Mouse (Mus musculus): ENCODE results near the gene Tmem121. TPM values are rescaled to one million over a fixed set of nuclear protein-coding genes. Genes with fewer than 3 reads are reported as not detected.

Gene Tmem121
- polyA plus RNA-seq, 1 experiment, result not detected

GRCm38 (mm10) chr12:113146112-113147057, 39.3 kb upstream of the Tmem121 start, which contains the start of gene Crip1:
Gene Crip1 (plus strand): TSS chr12:113146316.
- TF ChIP-seq CTCF (IDR thresholded peaks at IDR 0.05; ENCODE audit: control insufficient read depth, insufficient read depth, low read length) (peak; percentile 81), POLR2A (IDR thresholded peaks at IDR 0.05; ENCODE audit: borderline replicate concordance, control insufficient read depth, low read depth, low read length) (no peak)
- H3K4me1 ChIP-seq (ENCODE audit: control insufficient read depth, insufficient read depth, low read length), result peaks cover 6% of the 10 kb centered on the region; the same call in 1 of the 2 replicates
- H3K27ac ChIP-seq (ENCODE audit: control insufficient read depth, insufficient read depth, low read depth, low read length, poor library complexity), result no peak within 1 kb of the TSS
- 24% methylated on average over 45 of the region's 45 CpGs for WGBS
- H3K4me3 ChIP-seq (replicated peaks; ENCODE audit: control insufficient read depth, low read depth, low read length), result peak within 1 kb of the TSS; percentile 42

GRCm38 (mm10) chr12:113147481-113147880, 38.2 kb upstream of the Tmem121 start:
- Histone ChIP-seq H3K4me1 (ENCODE audit: control insufficient read depth, insufficient read depth, low read length) (peaks cover 8% of the 10 kb centered on the region; the same call in 1 of the 2 replicates), H3K27ac (ENCODE audit: control insufficient read depth, insufficient read depth, low read depth, low read length, poor library complexity) (no peak overlapping the region), H3K4me3 (replicated peaks; ENCODE audit: control insufficient read depth, low read depth, low read length) (no peak overlapping the region)
- 80% methylated on average over 8 of the region's 8 CpGs for WGBS
- TF ChIP-seq CTCF (IDR thresholded peaks at IDR 0.05; ENCODE audit: control insufficient read depth, insufficient read depth, low read length) (no peak), POLR2A (IDR thresholded peaks at IDR 0.05; ENCODE audit: borderline replicate concordance, control insufficient read depth, low read depth, low read length) (no peak)

GRCm38 (mm10) chr12:113148381-113149035, 37.2 kb upstream of the Tmem121 start:
- Histone ChIP-seq H3K27ac (ENCODE audit: control insufficient read depth, insufficient read depth, low read depth, low read length, poor library complexity) (no peak overlapping the region), H3K4me3 (replicated peaks; ENCODE audit: control insufficient read depth, low read depth, low read length) (no peak overlapping the region), H3K4me1 (ENCODE audit: control insufficient read depth, insufficient read depth, low read length) (peaks cover 8% of the 10 kb centered on the region; the same call in 1 of the 2 replicates)
- 70% methylated on average over 16 of the region's 16 CpGs for WGBS
- TF ChIP-seq CTCF (IDR thresholded peaks at IDR 0.05; ENCODE audit: control insufficient read depth, insufficient read depth, low read length), result peak; percentile 50
- no peak for TF ChIP-seq POLR2A (IDR thresholded peaks at IDR 0.05; ENCODE audit: borderline replicate concordance, control insufficient read depth, low read depth, low read length)

GRCm38 (mm10) chr12:113149341-113149740, 36.4 kb upstream of the Tmem121 start:
- TF ChIP-seq POLR2A (IDR thresholded peaks at IDR 0.05; ENCODE audit: borderline replicate concordance, control insufficient read depth, low read depth, low read length), result no peak
- no peak for TF ChIP-seq CTCF (IDR thresholded peaks at IDR 0.05; ENCODE audit: control insufficient read depth, insufficient read depth, low read length)
- Histone ChIP-seq H3K4me1 (ENCODE audit: control insufficient read depth, insufficient read depth, low read length) (peaks cover 8% of the 10 kb centered on the region; the same call in 1 of the 2 replicates), H3K4me3 (replicated peaks; ENCODE audit: control insufficient read depth, low read depth, low read length) (no peak overlapping the region), H3K27ac (ENCODE audit: control insufficient read depth, insufficient read depth, low read depth, low read length, poor library complexity) (no peak overlapping the region)
- 60% methylated on average over 4 of the region's 4 CpGs for WGBS

GRCm38 (mm10) chr12:113149896-113150295, 35.8 kb upstream of the Tmem121 start:
- Histone ChIP-seq H3K4me3 (replicated peaks; ENCODE audit: control insufficient read depth, low read depth, low read length) (no peak overlapping the region), H3K4me1 (ENCODE audit: control insufficient read depth, insufficient read depth, low read length) (peaks cover 8% of the 10 kb centered on the region; the same call in 1 of the 2 replicates), H3K27ac (ENCODE audit: control insufficient read depth, insufficient read depth, low read depth, low read length, poor library complexity) (no peak overlapping the region)
- 64% methylated on average over 3 of the region's 3 CpGs for WGBS
- TF ChIP-seq POLR2A (IDR thresholded peaks at IDR 0.05; ENCODE audit: borderline replicate concordance, control insufficient read depth, low read depth, low read length) (no peak), CTCF (IDR thresholded peaks at IDR 0.05; ENCODE audit: control insufficient read depth, insufficient read depth, low read length) (no peak)

- Histone ChIP-seq H3K4me1 (ENCODE audit: control insufficient read depth, insufficient read depth, low read length) (peaks cover 8% of the 10 kb centered on the region; the same call in 1 of the 2 replicates), H3K27ac (ENCODE audit: control insufficient read depth, insufficient read depth, low read depth, low read length, poor library complexity) (no peak overlapping the region), H3K4me3 (replicated peaks; ENCODE audit: control insufficient read depth, low read depth, low read length) (no peak overlapping the region)
- 75% methylated on average over 4 of the region's 4 CpGs for WGBS
- TF ChIP-seq CTCF (IDR thresholded peaks at IDR 0.05; ENCODE audit: control insufficient read depth, insufficient read depth, low read length) (no peak), POLR2A (IDR thresholded peaks at IDR 0.05; ENCODE audit: borderline replicate concordance, control insufficient read depth, low read depth, low read length) (no peak)
Measured at GRCm38 (mm10) chr12:113150591-113150990, 35.1 kb upstream of the Tmem121 start.

- Histone ChIP-seq H3K27ac (ENCODE audit: control insufficient read depth, insufficient read depth, low read depth, low read length, poor library complexity) (no peak overlapping the region), H3K4me1 (ENCODE audit: control insufficient read depth, insufficient read depth, low read length) (peaks cover 8% of the 10 kb centered on the region; the same call in 1 of the 2 replicates), H3K4me3 (replicated peaks; ENCODE audit: control insufficient read depth, low read depth, low read length) (no peak overlapping the region)
- no peak for TF ChIP-seq POLR2A (IDR thresholded peaks at IDR 0.05; ENCODE audit: borderline replicate concordance, control insufficient read depth, low read depth, low read length)
- TF ChIP-seq CTCF (IDR thresholded peaks at IDR 0.05; ENCODE audit: control insufficient read depth, insufficient read depth, low read length), result no peak
- 52% methylated on average over 8 of the region's 8 CpGs for WGBS
Measured at GRCm38 (mm10) chr12:113151046-113151445, 34.7 kb upstream of the Tmem121 start.
